Mouse (Mus musculus) testis, postnatal 14 days (tissue): Measurements from ENCODE around the gene Vmn1r11.

Source experiments
- DNase-seq: peaks from one replicate; pipeline ENCODE4 v3.0.0; 2021; ENCODE audit warnings: low spot score

The Vmn1r11 gene

DNA sequence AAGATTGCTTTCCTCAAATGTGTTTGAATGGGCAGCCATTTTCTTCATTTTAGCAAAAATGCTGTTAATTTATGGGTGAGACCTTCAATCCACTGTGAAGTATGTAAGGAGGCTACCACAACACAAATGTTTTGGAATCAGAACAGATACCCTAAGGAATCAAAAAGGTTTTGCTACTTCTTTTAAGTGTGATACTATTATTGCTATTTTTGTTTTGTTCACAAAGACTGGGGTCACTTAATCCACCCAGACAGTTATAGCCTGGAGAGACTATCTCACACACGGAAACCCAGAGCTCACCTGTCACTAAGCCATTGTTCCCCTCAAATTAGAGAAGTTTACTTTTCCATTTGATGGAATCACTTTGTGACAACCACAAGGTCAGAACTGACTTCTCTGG is at the start of gene Vmn1r11:
Gene Vmn1r11 (plus strand): TSS at position 301 of the 400 bp plus-strand sequence.
- no peak for DNase-seq

DNA sequence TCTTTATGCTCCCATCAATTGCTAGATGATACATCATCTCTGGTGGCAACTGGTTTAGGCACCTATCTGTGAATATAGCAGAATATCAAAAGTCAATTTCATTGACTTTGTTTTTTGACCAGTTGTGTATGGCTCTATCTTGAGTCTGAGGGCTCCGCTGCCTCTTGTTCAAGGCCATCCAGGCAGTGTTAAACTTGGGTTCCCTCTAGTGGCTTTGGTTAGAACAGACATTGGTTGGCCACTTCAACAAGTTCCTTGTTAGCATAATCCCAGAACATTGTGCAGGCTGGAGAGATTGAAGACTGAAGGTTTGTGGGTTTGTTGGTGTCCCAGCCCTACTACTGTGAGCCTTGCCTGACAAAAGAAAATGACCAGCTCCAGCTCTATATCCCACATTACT is 26.9 kb upstream of the Vmn1r11 start:
- no peak for DNase-seq

- DNase-seq: no peak
Observed at GRCm38 (mm10) chr6:57109154-57109553, 24.1 kb upstream of the Vmn1r11 start, which contains the start of gene Vmn1r10. Vmn1r10 (plus strand) TSS chr6:57109454.

DNA sequence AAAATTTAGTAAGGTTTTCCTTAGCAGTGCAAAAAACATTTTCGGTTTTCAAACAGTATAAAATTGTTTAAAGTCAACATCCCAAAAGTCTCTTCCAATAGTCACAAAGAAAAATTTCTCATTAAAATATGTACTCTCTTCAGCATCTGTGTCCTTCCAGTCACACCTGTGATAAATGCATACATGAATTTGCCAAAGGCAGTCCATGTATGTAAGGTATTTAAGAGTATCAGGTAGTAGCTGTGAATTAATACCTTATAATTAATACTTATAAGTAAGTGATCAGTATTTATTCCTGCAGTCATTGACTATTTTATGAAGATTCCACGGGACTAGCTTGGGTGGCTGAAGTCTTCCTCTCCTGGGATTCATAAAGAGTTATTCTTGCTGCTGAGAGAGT is 23.4 kb downstream of the Vmn1r11 start, which contains the start of gene Vmn1r12:
Gene Vmn1r12 (plus strand): TSS at position 301 of the 400 bp plus-strand sequence.
- no peak for DNase-seq
